13 mouse cellular contexts compared by ENCODE assay signal in genomic region chr5:76651151-76651725, GRCm38 (mm10). TPM values are rescaled to one million over a fixed set of nuclear protein-coding genes. Genes with fewer than 3 reads are reported as not detected.
DNase-seq lines count a peak whose midpoint lies in the region; ATAC-seq and TF ChIP-seq lines count a peak whose summit lies in the region.
"Had no signal": no experiment of that assay in that cellular context is flagged by ENCODE, and none has a peak within 500 bp of the region (broad histone marks: within the 10 kb centered on the region; RNA-seq: fewer than 3 reads in every experiment).

No protein-coding gene starts in this region.

- H3K27ac ChIP-seq in liver, adult 2 months (replicated peaks; ENCODE audit: insufficient read depth, low read depth, low read length) = no peak overlapping the region
- no peak overlapping the region for H3K27ac ChIP-seq in liver, embryonic 11.5 days (ENCODE audit: low read depth, low read length)
- no peak overlapping the region for H3K27ac ChIP-seq in forebrain, postnatal 0 days (ENCODE audit: low read depth, low read length)
- 0 out of 2 replicates have a peak overlapping the region, but pooled peaks have one; percentile 41 for H3K27ac ChIP-seq in intestine, postnatal 0 days (ENCODE audit: low read depth, low read length)
- H3K27ac ChIP-seq in small intestine, adult 2 months (ENCODE audit: insufficient read depth, low read depth, low read length) = peak overlapping the region; percentile 48
- H3K27ac ChIP-seq: embryonic facial prominence, embryonic 13.5 days had no signal

- no peaks in the 10 kb centered on the region for H3K9me3 ChIP-seq in liver, embryonic 11.5 days (ENCODE audit: control insufficient read depth, low read length)
- no peaks in the 10 kb centered on the region for H3K9me3 ChIP-seq in forebrain, postnatal 0 days (ENCODE audit: low read length)
- H3K9me3 ChIP-seq in intestine, postnatal 0 days (ENCODE audit: control insufficient read depth) = no peaks in the 10 kb centered on the region
- H3K9me3 ChIP-seq: embryonic facial prominence, embryonic 13.5 days had no signal

- H3K4me3 ChIP-seq in liver, adult 2 months (ENCODE audit: insufficient read depth, low read depth, low read length) = no peak overlapping the region
- no peak overlapping the region for H3K4me3 ChIP-seq in liver, embryonic 11.5 days (ENCODE audit: low read depth, low read length)
- no peak overlapping the region for H3K4me3 ChIP-seq in forebrain, postnatal 0 days (ENCODE audit: low read depth, low read length)
- H3K4me3 ChIP-seq in intestine, postnatal 0 days (ENCODE audit: low read depth, low read length) = no peak overlapping the region
- H3K4me3 ChIP-seq in small intestine, adult 2 months (ENCODE audit: low read depth, low read length) = no peak overlapping the region
- H3K4me3 ChIP-seq: embryonic facial prominence, embryonic 13.5 days had no signal

- no peaks in the 10 kb centered on the region for H3K27me3 ChIP-seq in liver, adult 2 months (ENCODE audit: control insufficient read depth, insufficient read depth, low read length)
- no peaks in the 10 kb centered on the region for H3K27me3 ChIP-seq in liver, embryonic 11.5 days (replicated peaks; ENCODE audit: control insufficient read depth, insufficient read depth, low read length)
- H3K27me3 ChIP-seq in forebrain, postnatal 0 days (ENCODE audit: insufficient read depth, low read length) = no peaks in the 10 kb centered on the region
- no peaks in the 10 kb centered on the region for H3K27me3 ChIP-seq in intestine, postnatal 0 days (replicated peaks; ENCODE audit: control insufficient read depth, insufficient read depth, low read length)
- no peaks in the 10 kb centered on the region for H3K27me3 ChIP-seq in small intestine, adult 2 months (ENCODE audit: control insufficient read depth, insufficient read depth, low read length)
- H3K27me3 ChIP-seq: embryonic facial prominence, embryonic 13.5 days had no signal

- ATAC-seq in liver, embryonic 11.5 days (replicated peaks; ENCODE audit: low FRiP score) = no peak
- peak; percentile 45 for ATAC-seq in forebrain, postnatal 0 days
- ATAC-seq in intestine, postnatal 0 days = peak; percentile 80

- H3K4me1 ChIP-seq in liver, adult 2 months (ENCODE audit: control insufficient read depth, insufficient read depth, low read length) = no peaks in the 10 kb centered on the region
- H3K4me1 ChIP-seq in liver, embryonic 11.5 days (replicated peaks; ENCODE audit: control insufficient read depth, insufficient read depth, low read length) = no peaks in the 10 kb centered on the region
- no peaks in the 10 kb centered on the region for H3K4me1 ChIP-seq in forebrain, postnatal 0 days (ENCODE audit: insufficient read depth)
- no peaks in the 10 kb centered on the region for H3K4me1 ChIP-seq in intestine, postnatal 0 days (replicated peaks; ENCODE audit: control insufficient read depth, insufficient read depth, low read length)
- H3K4me1 ChIP-seq in small intestine, adult 2 months (ENCODE audit: control insufficient read depth, insufficient read depth, insufficient read length, low read length) = peaks cover 12% of the 10 kb centered on the region

- peaks cover 5% of the 10 kb centered on the region for H3K36me3 ChIP-seq in liver, adult 2 months (ENCODE audit: control insufficient read depth, insufficient read depth, low read length)
- no peaks in the 10 kb centered on the region for H3K36me3 ChIP-seq in liver, embryonic 11.5 days (ENCODE audit: control insufficient read depth, insufficient read depth, low read length)
- no peaks in the 10 kb centered on the region for H3K36me3 ChIP-seq in forebrain, postnatal 0 days (ENCODE audit: insufficient read depth)
- no peaks in the 10 kb centered on the region for H3K36me3 ChIP-seq in intestine, postnatal 0 days (ENCODE audit: control insufficient read depth, insufficient read depth)
- no peaks in the 10 kb centered on the region for H3K36me3 ChIP-seq in small intestine, adult 2 months (ENCODE audit: control insufficient read depth, insufficient read depth, low read length)
- H3K36me3 ChIP-seq: embryonic facial prominence, embryonic 13.5 days had no signal

- TF ChIP-seq CTCF in liver, adult 2 months (IDR thresholded peaks at IDR 0.05; ENCODE audit: low read depth, low read length) = no peak
- TF ChIP-seq CTCF in forebrain, postnatal 0 days (IDR thresholded peaks at IDR 0.05; ENCODE audit: low read depth) = no peak
- TF ChIP-seq CTCF in intestine, postnatal 0 days (IDR thresholded peaks at IDR 0.05; ENCODE audit: low read depth) = no peak
- no peak for TF ChIP-seq CTCF in small intestine, adult 2 months (IDR thresholded peaks at IDR 0.05; ENCODE audit: extremely low read depth, insufficient read length, insufficient replicate concordance, low read depth, low read length)

- no peaks in the 10 kb centered on the region for H3K79me2 ChIP-seq in liver, adult 2 months (ENCODE audit: control insufficient read depth, insufficient read depth, low read length)

- H3K9ac ChIP-seq in liver, adult 2 months (ENCODE audit: low read depth, low read length) = no peak overlapping the region
- H3K9ac ChIP-seq in liver, embryonic 11.5 days (ENCODE audit: low read depth, low read length) = no peak overlapping the region
- H3K9ac ChIP-seq in forebrain, postnatal 0 days = no peak overlapping the region
- no peak overlapping the region for H3K9ac ChIP-seq in intestine, postnatal 0 days (ENCODE audit: low read depth, low read length)
- H3K9ac ChIP-seq: embryonic facial prominence, embryonic 13.5 days had no signal

- H3K4me2 ChIP-seq in liver, embryonic 11.5 days = no peak overlapping the region
- H3K4me2 ChIP-seq in forebrain, postnatal 0 days (ENCODE audit: low read depth) = no peak overlapping the region
- peak overlapping the region; percentile 24; the same call in 1 of the 2 replicates for H3K4me2 ChIP-seq in intestine, postnatal 0 days (replicated peaks; ENCODE audit: low read depth)
- H3K4me2 ChIP-seq: embryonic facial prominence, embryonic 13.5 days had no signal

- no peak for TF ChIP-seq POLR2A in liver, adult 2 months (IDR thresholded peaks at IDR 0.05; ENCODE audit: extremely low read depth, insufficient read depth, low read length)
- no peak for TF ChIP-seq POLR2A in small intestine, adult 2 months (IDR thresholded peaks at IDR 0.05; ENCODE audit: low read depth, low read length)

- peak; percentile 3 for DNase-seq in liver, adult 2 months (ENCODE audit: extremely low read depth, low read depth, low spot score)
- DNase-seq in liver, embryonic 11.5 days (ENCODE audit: low spot score) = no peak
- DNase-seq in forebrain, postnatal 0 days = no peak
- DNase-seq in cerebellum, adult 8-10 months = no peak
- DNase-seq in gastrocnemius, postnatal 25 days = no peak
- DNase-seq: cerebellum, adult 18-20 months; kidney, adult 11 months; right cerebral cortex, adult 18-20 months; thymus, postnatal 36 days had no signal

- WGBS in liver, adult 2 months = 55% methylated on average over 5 of the region's 5 CpGs
- 70% methylated on average over 5 of the region's 5 CpGs for WGBS in liver, embryonic 11.5 days
- WGBS in forebrain, postnatal 0 days = 47% methylated on average over 5 of the region's 5 CpGs
- 46% methylated on average over 5 of the region's 5 CpGs for WGBS in intestine, postnatal 0 days
- 39% methylated on average over 5 of the region's 5 CpGs for WGBS in small intestine, adult 2 months

RNA-seq across cellular contexts. Expression of gene C530008M17Rik, which starts 5.1 kb away (rescaled TPM):
- total RNA-seq in liver, adult 2 months (2014; rRNA removed) = under 0.01 and 0.07 TPM in 2 replicates
- polyA plus RNA-seq in liver, adult 2 months (2012; rRNA removed) = 0.01 and 0.02 TPM in 2 replicates
- 8.9 and 10.8 TPM in 2 replicates for polyA plus RNA-seq in liver, embryonic 11.5 days (2014; fragmentation: Nextera tagmentation; extraction: Ambion mirVana)
- total RNA-seq in forebrain, postnatal 0 days (2014; rRNA removed) = 86.2 and 87.4 TPM in 2 replicates
- 47.6 and 63.6 TPM in 2 replicates for polyA plus RNA-seq in forebrain, postnatal 0 days (2015; fragmentation: Nextera tagmentation; extraction: Ambion mirVana)
- 15.3 and 18.1 TPM in 2 replicates for polyA plus RNA-seq in intestine, postnatal 0 days (2015; fragmentation: Nextera tagmentation; extraction: Ambion mirVana)
- polyA plus RNA-seq in small intestine, adult 2 months (2012; rRNA removed) = 9.8 and 42.5 TPM in 2 replicates
- total RNA-seq in gastrocnemius, postnatal 25 days (2021) = 1 to 10 TPM; 1.9 to 3.8 TPM
- total RNA-seq: monocyte, adult 5-6 weeks had no signal

Comparison
In these comparisons a context has a peak if more than half of its experiments do, and no peak if none do; other contexts are left out.
1. H3K27ac ChIP-seq: peak in intestine, postnatal 0 days (single experiment) and small intestine, adult 2 months (single experiment); none in liver, adult 2 months (single experiment), liver, embryonic 11.5 days (single experiment) and forebrain, postnatal 0 days (single experiment).